Mouse (Mus musculus) embryonic facial prominence, embryonic 14.5 days (tissue): Measurements from ENCODE around the gene Msh5. TPM values are rescaled to one million over a fixed set of nuclear protein-coding genes. Genes with fewer than 3 reads are reported as not detected.

Experiments used
- ATAC-seq: fragments of 200-750 bp; cut with Nextera tagmentation; 2 replicates; pipeline ENCODE4 v1.8.0; 2017; ENCODE audit warnings: low read depth, moderate number of reproducible peaks, moderate TSS enrichment
- DNase-seq: peaks from one replicate; pipeline ENCODE4 v3.0.0-alpha.2; 2015; ENCODE audit warnings: low spot score
- H3K27ac ChIP-seq: fragments of 300-500 bp; sonication (generic); replicated peaks from 2 replicates; pipeline ENCODE4 v1.5.1; 2014; ENCODE audit warnings: low read depth, mild to moderate bottlenecking, low read length, moderate library complexity
- H3K27me3 ChIP-seq: fragments of 300-500 bp; sonication (generic); replicated peaks from 2 replicates; pipeline ENCODE4 v1.6.1; 2014; ENCODE audit warnings: low read length; ENCODE audit not compliant: control insufficient read depth, insufficient read depth
- H3K36me3 ChIP-seq: fragments of 300-500 bp; sonication (generic); 2 replicates; pipeline ENCODE4 v1.6.1; 2014; ENCODE audit warnings: low read length, mixed read lengths; ENCODE audit not compliant: control insufficient read depth, insufficient read depth
- H3K4me1 ChIP-seq: fragments of 300-500 bp; sonication (generic); 2 replicates; pipeline ENCODE4 v1.6.1; 2014; ENCODE audit warnings: antibody characterized with exemption, low read length; ENCODE audit not compliant: control insufficient read depth, insufficient read depth
- H3K4me2 ChIP-seq: fragments of 300-500 bp; sonication (generic); 2 replicates; pipeline ENCODE4 v1.6.1; 2014; ENCODE audit warnings: low read depth, mild to moderate bottlenecking, low read length, moderate library complexity, mixed read lengths
- H3K4me3 ChIP-seq: fragments of 300-500 bp; sonication (generic); 2 replicates; pipeline ENCODE4 v1.5.1; 2014; ENCODE audit warnings: low read depth, mild to moderate bottlenecking, low read length
- H3K9ac ChIP-seq: fragments of 300-500 bp; sonication (generic); 2 replicates; pipeline ENCODE4 v1.6.1; 2014; ENCODE audit warnings: low read depth, mild to moderate bottlenecking, low read length, moderate library complexity, mixed read lengths
- H3K9me3 ChIP-seq: fragments of 300-500 bp; sonication (generic); 2 replicates; pipeline ENCODE4 v1.6.1; 2016; ENCODE audit warnings: low read length; ENCODE audit not compliant: control insufficient read depth
- WGBS: fragments of 180-500 bp; shearing (Covaris S2); extraction: QIAGEN DNeasy Blood & Tissue Kit; methylation state at CpG from one replicate; pipeline ENCODE4 v1.1.7; 2014; 5-methylcytosine and 5-hydroxymethylcytosine counted together
- polyA plus RNA-seq: library from polyadenylated mRNA; unstranded; fragments of >200 nt; fragmentation: Nextera tagmentation; extraction: Ambion mirVana; gene quantifications from 2 replicates; pipeline ENCODE4 v1.2.1, GENCODE M21; 2014

The Msh5 gene
- polyA plus RNA-seq, 1 experiment from 2014 or later: 2.5 TPM

- 92% methylated on average over 8 of the region's 8 CpGs for WGBS
- H3K27ac ChIP-seq: no peak overlapping the region
- no peaks in the 10 kb centered on the region for H3K36me3 ChIP-seq
- H3K27me3 ChIP-seq: no peaks in the 10 kb centered on the region
- ATAC-seq: no peak
- H3K4me1 ChIP-seq: peaks cover 4% of the 10 kb centered on the region
- no peak overlapping the region for H3K9ac ChIP-seq
- H3K4me2 ChIP-seq: no peak overlapping the region
- no peaks in the 10 kb centered on the region for H3K9me3 ChIP-seq
- no peak overlapping the region for H3K4me3 ChIP-seq
- DNase-seq: no peak
These were observed 23.9 kb downstream of the Msh5 start for GRCm38 (mm10) chr17:35022541-35023060.

- no peak overlapping the region for H3K4me2 ChIP-seq
- H3K4me3 ChIP-seq: no peak overlapping the region
- peak overlapping the region; percentile 29; the same call in 1 of the 2 replicates for H3K27ac ChIP-seq
- no peaks in the 10 kb centered on the region for H3K36me3 ChIP-seq
- peaks cover 4% of the 10 kb centered on the region for H3K4me1 ChIP-seq
- no peaks in the 10 kb centered on the region for H3K9me3 ChIP-seq
- no peak overlapping the region for H3K9ac ChIP-seq
- DNase-seq (no peak), ATAC-seq (no peak)
- WGBS: 59% methylated on average over 6 of the region's 6 CpGs
- no peaks in the 10 kb centered on the region for H3K27me3 ChIP-seq
These were observed 24.6 kb downstream of the Msh5 start for GRCm38 (mm10) chr17:35021842-35022477.

DNA sequence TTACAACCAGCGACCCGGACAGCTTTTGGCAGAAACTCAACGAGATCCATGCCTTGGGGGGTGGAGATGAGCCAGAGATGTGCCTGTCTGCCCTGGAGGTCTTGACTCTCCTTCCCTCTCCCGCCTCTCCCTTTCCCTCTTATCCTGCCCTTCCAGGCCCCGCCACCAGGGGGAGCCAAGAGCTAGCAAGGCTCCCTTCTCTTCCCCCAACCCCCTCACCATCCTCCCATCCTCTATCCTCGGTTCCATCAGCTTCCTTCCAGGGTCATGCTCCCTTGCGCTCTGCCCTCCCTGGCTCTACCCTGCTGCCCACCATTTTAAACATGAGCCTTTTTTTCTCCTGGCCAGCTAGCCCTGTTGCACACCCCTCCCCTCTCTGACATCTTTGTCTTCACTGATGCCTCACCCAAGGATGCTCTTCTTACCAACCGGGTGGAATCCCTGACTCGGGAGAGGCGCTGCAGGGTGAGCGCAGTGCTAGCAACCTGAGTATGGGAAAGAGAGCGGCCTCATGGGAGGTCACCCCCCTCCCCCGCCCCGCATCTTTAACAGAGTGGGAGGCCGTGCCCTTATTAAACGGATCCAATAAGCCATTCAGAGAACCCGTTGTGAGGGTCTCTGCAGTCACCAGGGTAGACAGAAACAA, 25.3 kb downstream of the Msh5 start:
- Histone ChIP-seq H3K36me3 (peaks cover 6% of the 10 kb centered on the region), H3K9me3 (no peaks in the 10 kb centered on the region), H3K9ac (no peak overlapping the region), H3K4me1 (peaks cover 4% of the 10 kb centered on the region), H3K4me2 (peak overlapping the region; percentile 28; the same call in 1 of the 2 replicates), H3K4me3 (no peak overlapping the region), H3K27me3 (no peaks in the 10 kb centered on the region), H3K27ac (no peak overlapping the region; the same call in 1 of the 2 replicates)
- peak; percentile 58 for ATAC-seq
- WGBS: 10% methylated on average over 16 of the region's 17 CpGs
- peak; percentile 81 for DNase-seq

GRCm38 (mm10) chr17:35020551-35020950, 26.0 kb downstream of the Msh5 start:
- H3K4me1 ChIP-seq: no peaks in the 10 kb centered on the region
- no peak overlapping the region for H3K9ac ChIP-seq
- H3K4me3 ChIP-seq: no peak overlapping the region
- H3K4me2 ChIP-seq: no peak overlapping the region
- no peak overlapping the region for H3K27ac ChIP-seq
- peaks cover 13% of the 10 kb centered on the region for H3K36me3 ChIP-seq
- H3K9me3 ChIP-seq: no peaks in the 10 kb centered on the region
- 81% methylated on average over 8 of the region's 8 CpGs for WGBS
- no peak for ATAC-seq
- H3K27me3 ChIP-seq: no peaks in the 10 kb centered on the region
- no peak for DNase-seq

GRCm38 (mm10) chr17:35019894-35020293, 26.7 kb downstream of the Msh5 start:
- no peak for ATAC-seq
- Histone ChIP-seq H3K27me3 (no peaks in the 10 kb centered on the region), H3K27ac (no peak overlapping the region), H3K9me3 (no peaks in the 10 kb centered on the region), H3K4me3 (no peak overlapping the region), H3K36me3 (peaks cover 20% of the 10 kb centered on the region), H3K9ac (no peak overlapping the region), H3K4me1 (no peaks in the 10 kb centered on the region), H3K4me2 (no peak overlapping the region)
- WGBS: 62% methylated on average over 11 of the region's 11 CpGs
- DNase-seq: no peak

- no peaks in the 10 kb centered on the region for H3K4me1 ChIP-seq
- no peak for DNase-seq
- ATAC-seq: no peak
- H3K27me3 ChIP-seq: no peaks in the 10 kb centered on the region
- no peak overlapping the region for H3K9ac ChIP-seq
- H3K27ac ChIP-seq: no peak overlapping the region
- H3K4me2 ChIP-seq: no peak overlapping the region
- no peaks in the 10 kb centered on the region for H3K9me3 ChIP-seq
- WGBS: 87% methylated on average over 3 of the region's 3 CpGs
- H3K36me3 ChIP-seq: peaks cover 37% of the 10 kb centered on the region
- H3K4me3 ChIP-seq: no peak overlapping the region
These were observed 28.4 kb downstream of the Msh5 start for GRCm38 (mm10) chr17:35018171-35018570.

DNA sequence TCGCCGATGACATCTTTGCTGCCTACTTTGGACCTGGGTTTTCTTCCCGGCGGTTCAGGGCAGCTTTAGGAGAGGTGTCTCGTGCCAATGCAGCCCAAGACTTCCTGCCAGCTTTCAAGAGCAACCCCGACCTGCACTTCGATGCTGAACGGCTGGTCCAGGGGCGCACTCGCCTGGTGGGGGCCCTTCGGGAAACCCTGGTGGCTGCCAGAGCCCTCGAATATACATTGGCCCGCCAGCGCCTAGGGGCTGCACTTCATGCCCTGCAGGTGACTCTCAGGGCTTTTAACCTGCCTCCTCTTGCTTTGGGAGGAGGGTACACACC, 28.9 kb downstream of the Msh5 start:
- H3K9ac ChIP-seq: no peak overlapping the region
- H3K4me1 ChIP-seq: no peaks in the 10 kb centered on the region
- H3K4me2 ChIP-seq: no peak overlapping the region
- peaks cover 42% of the 10 kb centered on the region for H3K36me3 ChIP-seq
- H3K27me3 ChIP-seq: no peaks in the 10 kb centered on the region
- 73% methylated on average over 14 of the region's 14 CpGs for WGBS
- no peak overlapping the region for H3K27ac ChIP-seq
- no peaks in the 10 kb centered on the region for H3K9me3 ChIP-seq
- ATAC-seq (no peak), DNase-seq (no peak)
- H3K4me3 ChIP-seq: no peak overlapping the region

- Histone ChIP-seq H3K36me3 (peaks cover 48% of the 10 kb centered on the region), H3K27ac (no peak overlapping the region), H3K9me3 (no peaks in the 10 kb centered on the region), H3K9ac (no peak overlapping the region), H3K4me2 (no peak overlapping the region), H3K4me1 (no peaks in the 10 kb centered on the region), H3K4me3 (no peak overlapping the region), H3K27me3 (no peaks in the 10 kb centered on the region)
- no peak for ATAC-seq
- DNase-seq: no peak
- 74% methylated on average over 10 of the region's 10 CpGs for WGBS
These were observed 29.5 kb downstream of the Msh5 start for GRCm38 (mm10) chr17:35016791-35017705.
